Mouse (Mus musculus): ENCODE results near the gene Mfap3.
A peak's percentile ranks its signal among the peaks of the same experiment; 100 is the strongest.
"Not testable (repeated sequence)": the region's sequence is repeated elsewhere in the genome, so short reads cannot be mapped to it uniquely, and the experiment has no call there.

Gene Mfap3

DNA sequence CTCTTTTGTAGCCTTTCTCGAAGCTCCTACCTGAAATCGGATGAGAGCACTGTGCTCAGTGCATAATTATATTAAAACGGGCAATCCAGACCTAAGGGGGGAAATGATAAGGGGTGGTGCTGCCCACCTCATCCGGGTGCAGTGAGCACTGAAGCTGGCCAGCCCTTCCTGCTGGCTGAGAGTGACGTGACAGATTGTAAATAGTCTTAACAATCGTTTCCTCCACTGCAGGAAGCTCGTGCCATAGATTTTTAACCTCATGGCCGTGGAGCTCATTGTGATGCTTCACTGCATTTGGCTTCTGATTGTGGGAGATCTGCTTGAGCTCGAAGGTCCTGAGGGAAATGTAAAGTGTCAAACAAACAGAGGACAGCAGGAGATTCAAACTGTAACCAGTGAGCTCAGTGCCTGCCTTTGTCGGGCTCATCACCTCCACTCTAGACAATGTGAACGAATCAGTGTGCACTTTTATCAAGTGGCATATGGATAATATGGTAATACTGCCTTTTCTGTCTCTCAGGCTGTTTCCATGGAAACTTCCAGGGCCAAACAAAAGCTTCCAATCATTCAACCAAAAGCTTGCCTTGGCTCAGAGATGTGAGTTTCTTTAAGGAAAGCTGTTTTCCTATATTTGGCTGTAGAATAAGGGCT, 13.0 kb downstream of the Mfap3 start:
- no peak for DNase-seq (ENCODE audit: low spot score)

- no peak for DNase-seq (ENCODE audit: low spot score)
Measured at GRCm38 (mm10) chr11:57532306-57532705, 13.8 kb downstream of the Mfap3 start.

- no peak for DNase-seq (ENCODE audit: low spot score)
Measured at GRCm38 (mm10) chr11:57535912-57536311, 17.4 kb downstream of the Mfap3 start.

GRCm38 (mm10) chr11:57539841-57540418, 21.5 kb downstream of the Mfap3 start:
- DNase-seq (ENCODE audit: low spot score) = no peak

DNA sequence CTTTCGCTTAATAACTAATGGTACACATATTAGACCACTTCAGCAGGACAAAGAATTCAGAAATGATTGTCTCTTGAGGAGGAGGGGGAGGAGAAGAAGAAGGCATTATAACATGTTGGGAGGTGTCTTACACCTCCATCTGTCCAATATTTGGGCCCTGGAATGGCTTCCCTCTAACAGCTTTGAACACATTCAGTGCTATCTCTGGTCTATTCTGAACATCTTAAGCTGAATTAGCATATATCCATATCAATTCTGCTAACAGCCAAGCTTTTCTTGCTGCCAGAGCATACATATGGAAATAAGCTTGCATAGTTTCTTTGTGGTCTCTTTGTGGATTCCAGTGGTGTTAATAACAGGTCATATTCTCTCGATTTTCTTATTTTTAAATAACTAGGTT, 22.2 kb downstream of the Mfap3 start:
- DNase-seq (ENCODE audit: low spot score) = no peak

DNA sequence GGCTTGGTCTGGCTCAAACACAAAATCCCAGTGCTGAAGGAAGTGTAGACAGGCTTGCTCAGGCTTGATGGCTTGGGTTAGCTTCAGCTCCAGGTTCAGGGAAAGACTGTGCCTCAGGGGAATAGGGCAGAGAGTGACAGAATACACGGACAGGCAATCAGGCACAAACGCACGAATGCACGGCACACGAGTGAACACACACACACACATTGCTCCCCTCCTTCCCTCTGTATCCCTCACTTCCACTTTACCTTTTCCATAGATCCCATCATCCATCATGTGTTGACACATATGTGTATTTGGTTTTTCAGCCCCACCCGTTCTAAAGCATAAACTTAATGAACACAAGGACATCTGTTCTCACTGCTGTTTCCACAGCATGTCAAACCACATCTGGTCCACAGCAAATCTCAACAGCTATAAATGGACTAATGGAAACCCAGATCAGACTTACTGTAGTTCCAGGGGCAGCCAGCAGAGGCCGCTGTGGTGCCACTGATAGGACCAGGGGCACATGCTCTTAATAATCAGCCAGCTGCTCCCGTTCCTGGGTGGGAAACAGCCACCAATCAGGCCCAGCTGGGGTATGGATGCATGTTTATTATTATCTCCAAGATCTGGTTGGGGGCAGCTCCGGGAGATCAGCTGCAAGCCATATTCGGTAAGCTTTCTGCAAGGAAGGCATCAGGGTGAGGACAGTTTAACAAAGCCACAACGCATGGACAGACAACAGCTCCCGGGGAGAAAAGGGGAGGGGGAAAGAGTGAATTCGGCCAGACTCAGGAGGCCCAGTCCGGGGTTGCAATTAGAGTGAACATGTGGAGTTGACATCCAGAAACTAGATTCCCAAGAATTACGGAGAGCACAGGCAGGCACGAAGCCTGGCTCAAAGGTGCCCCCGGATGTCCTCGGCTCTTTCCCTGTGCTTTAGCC, 30.4 kb downstream of the Mfap3 start:
- DNase-seq (ENCODE audit: low spot score) = peak; percentile 87

DNA sequence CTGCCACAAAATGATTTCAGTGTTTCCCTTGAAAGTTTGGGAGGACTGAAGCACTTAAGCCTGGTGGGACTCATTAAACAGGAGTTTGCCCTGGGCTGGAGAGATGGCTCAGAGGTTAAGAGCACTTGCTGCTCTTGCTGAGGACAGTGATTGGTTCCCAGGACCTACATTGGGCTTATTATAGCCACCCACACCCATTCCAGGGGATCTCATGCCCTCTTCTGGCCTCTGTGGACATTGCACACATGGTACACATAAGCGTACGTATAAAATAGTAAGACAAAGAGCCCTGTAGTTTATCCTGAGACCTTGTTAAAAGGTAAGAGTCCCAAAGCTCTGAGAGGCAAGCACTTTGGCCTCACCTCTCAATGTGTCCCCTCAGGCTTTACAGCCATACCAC, 31.8 kb downstream of the Mfap3 start:
- DNase-seq (ENCODE audit: low spot score) = no peak

DNA sequence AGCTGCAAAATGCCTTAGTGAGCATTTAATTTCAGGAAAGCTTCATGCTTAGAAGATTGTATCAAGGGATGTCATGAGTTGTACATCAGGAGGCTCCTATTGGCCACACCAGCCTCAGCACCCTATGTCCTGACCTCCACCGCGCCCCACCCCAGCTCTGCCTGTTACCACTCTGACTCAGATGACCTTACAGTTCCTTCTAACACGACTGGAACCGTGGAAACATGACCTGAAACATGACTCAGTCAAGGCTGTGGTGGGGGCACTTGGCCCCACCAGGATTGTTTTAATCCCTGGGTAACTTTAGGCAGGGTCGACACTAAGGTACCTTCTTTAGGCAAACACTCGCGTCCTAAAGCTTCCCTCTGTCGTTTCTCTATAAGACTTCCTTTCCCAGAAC, 32.6 kb downstream of the Mfap3 start:
- DNase-seq (ENCODE audit: low spot score) = no peak

DNA sequence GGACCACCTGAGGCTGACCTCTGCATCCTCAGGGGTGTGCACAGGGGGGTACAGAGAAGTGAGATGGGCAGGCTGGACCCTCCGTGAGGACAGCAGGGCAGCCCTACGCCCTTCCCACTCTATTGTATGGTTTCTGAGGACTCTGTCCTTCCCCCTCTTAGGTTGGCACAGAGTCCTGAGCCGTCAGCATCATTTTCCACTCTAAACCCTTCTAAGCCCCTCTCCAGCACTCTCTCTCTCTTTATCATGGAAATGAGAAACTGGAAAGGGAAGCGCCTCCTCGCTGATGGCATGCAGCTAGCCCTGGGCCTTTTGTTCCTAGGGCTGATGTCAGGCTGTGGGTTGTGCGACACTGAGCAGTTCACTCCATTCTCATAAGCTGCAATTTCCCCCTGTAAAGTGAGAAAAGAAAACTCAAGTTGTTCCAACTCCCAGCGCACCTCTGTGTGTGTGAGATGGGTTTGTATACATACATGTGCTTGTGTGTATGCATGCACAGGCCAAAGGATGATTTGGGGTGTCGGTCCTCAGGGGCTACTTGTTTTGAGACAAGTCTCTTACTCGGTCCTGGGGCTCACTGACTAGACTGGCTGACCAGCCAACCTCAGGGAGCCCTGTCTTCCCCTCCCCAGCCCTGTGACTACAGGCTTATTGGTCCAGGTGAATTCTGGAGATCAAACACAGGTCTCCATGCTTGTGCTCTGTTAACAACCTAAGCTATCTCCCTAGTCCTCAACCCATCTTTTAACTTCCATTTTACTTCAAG, 34.7 kb downstream of the Mfap3 start:
- no peak for DNase-seq (ENCODE audit: low spot score)

GRCm38 (mm10) chr11:57557936-57558335, 39.5 kb downstream of the Mfap3 start:
- DNase-seq (ENCODE audit: low spot score) = not testable (repeated sequence)

DNA sequence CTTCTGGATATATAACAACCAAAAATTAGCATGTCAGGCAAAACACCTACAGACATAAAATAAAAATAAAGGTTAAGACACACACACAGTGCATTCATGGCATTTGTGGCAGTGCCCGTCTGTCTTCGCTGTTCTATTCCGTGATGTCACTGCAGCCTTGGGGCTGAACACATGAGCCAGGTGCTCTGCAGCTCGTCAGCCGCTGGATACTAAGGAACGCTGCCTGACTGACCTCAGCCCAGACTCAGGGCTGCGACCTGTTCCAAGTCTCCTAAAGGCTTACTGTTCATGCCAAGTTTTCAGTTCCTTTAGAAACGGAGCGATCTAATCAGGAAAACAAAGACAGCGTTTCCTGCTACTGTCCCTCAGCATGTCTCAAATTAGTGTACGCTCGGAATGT, 46.1 kb downstream of the Mfap3 start:
- no peak for DNase-seq (ENCODE audit: low spot score)

DNA sequence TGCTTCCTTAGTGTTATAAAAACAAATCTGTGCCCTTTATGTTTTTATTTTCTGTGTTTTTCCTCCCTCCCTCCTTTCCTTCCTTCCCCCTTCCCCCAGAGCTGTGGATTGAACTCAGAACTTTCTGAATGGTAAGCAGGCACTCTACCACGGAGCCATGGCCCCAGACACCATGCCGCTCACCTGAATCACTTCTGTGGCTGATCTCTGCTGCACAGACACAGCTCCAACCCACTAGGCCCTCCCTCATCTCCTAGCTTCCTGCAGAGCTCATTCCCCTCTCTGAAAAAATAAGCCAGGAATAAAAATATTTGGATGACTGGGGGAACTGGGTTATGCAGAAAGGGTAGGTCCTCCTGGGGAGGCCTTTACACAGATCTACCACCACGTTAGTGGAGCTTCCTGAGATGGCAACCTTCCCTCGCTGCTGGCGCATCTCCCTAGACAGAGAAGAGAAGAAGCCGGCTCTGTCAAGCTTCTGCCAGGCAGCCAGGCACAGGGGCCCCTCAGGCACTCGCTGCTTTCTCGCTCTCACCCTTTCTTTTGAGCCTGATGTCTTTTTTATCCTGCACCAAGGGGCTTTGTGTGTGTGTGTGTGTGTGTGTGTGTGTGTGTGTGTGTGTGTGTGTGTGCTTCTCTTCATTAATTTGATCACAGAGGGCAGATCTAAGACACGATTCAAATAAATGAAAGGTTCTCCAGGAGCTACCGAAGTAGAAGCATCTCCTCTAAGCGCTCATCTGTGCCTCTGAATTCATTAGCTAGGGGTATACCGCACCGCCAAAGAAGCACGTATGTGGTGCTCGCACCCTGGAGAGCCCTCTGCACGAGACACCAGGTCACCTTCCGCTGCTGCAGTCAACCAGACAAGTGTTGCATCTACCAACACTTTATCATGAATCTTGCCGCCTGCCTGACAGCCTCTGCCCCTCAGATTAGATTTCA, 47.9 kb downstream of the Mfap3 start:
- no peak for DNase-seq (ENCODE audit: low spot score)

DNA sequence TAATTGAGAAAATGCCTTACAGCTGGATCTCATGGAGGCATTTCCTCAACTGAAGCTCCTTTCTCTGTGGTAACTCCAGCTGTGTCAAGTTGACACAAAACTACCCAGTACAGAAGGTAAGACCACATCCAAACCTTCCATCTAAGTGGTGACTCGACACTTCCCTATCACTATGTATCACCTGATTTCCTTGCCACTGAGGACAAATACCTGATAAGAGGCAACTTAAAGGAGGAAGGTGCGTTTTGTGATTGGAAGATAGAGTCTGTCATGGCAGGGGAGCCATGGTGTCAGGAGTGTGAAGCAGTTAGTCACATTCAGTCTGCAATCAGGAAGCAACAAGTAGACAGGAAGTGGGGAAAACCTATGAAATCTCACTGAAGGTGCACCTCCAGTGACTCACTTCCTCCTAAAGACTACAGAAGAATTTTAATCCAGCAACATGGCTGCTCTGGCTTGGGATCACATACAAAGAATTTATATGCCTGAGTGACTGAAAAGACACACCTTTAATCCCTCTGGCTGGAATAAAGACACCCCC, 50.6 kb downstream of the Mfap3 start:
- DNase-seq (ENCODE audit: low spot score) = no peak

DNA sequence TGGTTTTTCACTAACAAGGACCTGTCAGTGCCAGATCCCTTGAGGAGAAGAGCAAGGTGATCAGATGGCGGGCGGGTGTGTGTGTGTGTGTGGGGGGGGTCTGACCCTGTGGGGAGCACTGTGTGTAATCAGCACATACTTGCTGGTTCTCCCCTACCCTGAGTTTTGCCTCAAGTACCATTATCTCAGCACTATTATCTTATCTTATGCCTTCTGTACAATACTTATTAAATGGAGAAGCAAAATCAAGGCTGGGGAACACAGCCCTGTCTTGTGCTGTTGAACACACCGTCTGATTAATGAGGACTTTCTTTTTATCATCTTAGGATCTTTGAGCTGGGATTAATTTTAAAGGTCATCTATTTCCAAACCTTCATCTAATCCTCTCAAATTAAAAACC, 52.6 kb downstream of the Mfap3 start:
- no peak for DNase-seq (ENCODE audit: low spot score)

GRCm38 (mm10) chr11:57573686-57574274, 55.3 kb downstream of the Mfap3 start:
- DNase-seq (ENCODE audit: low spot score) = no peak

DNA sequence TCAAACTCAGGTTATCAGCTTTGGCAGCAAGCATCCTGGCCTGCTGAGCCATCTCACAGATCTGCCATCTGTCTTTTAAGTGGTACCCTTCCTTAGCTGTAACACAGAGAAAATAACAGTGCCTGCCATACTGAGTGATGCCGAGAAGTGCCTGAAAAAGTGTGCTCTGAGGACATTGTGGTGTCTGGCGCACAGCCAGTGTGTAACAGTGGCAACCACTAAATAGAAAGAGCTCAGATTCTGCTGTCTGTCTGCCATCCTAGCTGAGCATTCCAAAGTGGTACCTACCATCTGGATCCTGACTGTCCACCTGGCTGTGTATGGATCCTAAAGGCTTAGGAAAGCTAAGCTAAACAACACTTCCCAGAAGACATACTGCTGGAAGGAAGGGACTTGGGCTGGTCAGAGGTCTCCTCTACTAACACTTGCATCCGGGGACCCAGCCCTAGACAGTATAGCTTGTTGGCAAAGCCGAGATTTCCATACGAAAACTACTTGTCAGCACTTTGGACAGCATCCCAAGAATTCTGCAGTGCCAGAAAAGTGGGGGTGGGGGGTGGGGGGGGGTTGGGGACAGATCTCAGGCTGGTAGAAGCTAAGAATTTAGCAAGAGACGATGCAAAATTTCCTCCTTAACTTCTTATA, 58.5 kb downstream of the Mfap3 start:
- DNase-seq (ENCODE audit: low spot score) = peak; percentile 27

- no peak for DNase-seq (ENCODE audit: low spot score)
Measured at GRCm38 (mm10) chr11:57582818-57583635, 64.6 kb downstream of the Mfap3 start.

Data from layer of hippocampus, adult 11-12 months (tissue).